Mouse (Mus musculus): Measurements from ENCODE around the gene Hdac10. TPM values are rescaled to one million over a fixed set of nuclear protein-coding genes. Genes with fewer than 3 reads are reported as not detected.

Hdac10 gene
- polyA plus RNA-seq, 1 experiment from 2014 or later, result 10.7 TPM

GRCm38 (mm10) chr15:89106976-89107375 is 21.5 kb downstream of the Hdac10 start:
- Histone ChIP-seq H3K27me3 (ENCODE audit: control insufficient read depth, insufficient read depth, low read length) (no peaks in the 10 kb centered on the region), H3K4me2 (replicated peaks; ENCODE audit: low read depth) (no peak overlapping the region), H3K4me3 (ENCODE audit: low read depth, low read length) (no peak overlapping the region), H3K36me3 (ENCODE audit: control insufficient read depth, insufficient read depth, low read length) (peaks cover 27% of the 10 kb centered on the region), H3K27ac (replicated peaks) (no peak overlapping the region), H3K4me1 (replicated peaks; ENCODE audit: control insufficient read depth, insufficient read depth) (no peaks in the 10 kb centered on the region), H3K9ac (ENCODE audit: low read length) (no peak overlapping the region), H3K9me3 (ENCODE audit: control insufficient read depth, low read length) (no peaks in the 10 kb centered on the region)
- DNase-seq (ENCODE audit: low spot score) (no peak), ATAC-seq (ENCODE audit: low FRiP score, low TSS enrichment) (no peak)
- 91% methylated on average over 1 of the region's 1 CpGs for WGBS
- no peak for TF ChIP-seq CTCF (IDR thresholded peaks at IDR 0.05; ENCODE audit: low read depth)
- no peak for TF ChIP-seq EP300 (optimal IDR thresholded peaks at IDR 0.05)

- ATAC-seq (ENCODE audit: low FRiP score, low TSS enrichment) (no peak), DNase-seq (ENCODE audit: low spot score) (no peak)
- Histone ChIP-seq H3K4me2 (replicated peaks; ENCODE audit: low read depth) (no peak overlapping the region), H3K4me1 (replicated peaks; ENCODE audit: control insufficient read depth, insufficient read depth) (no peaks in the 10 kb centered on the region), H3K36me3 (ENCODE audit: control insufficient read depth, insufficient read depth, low read length) (peaks cover 27% of the 10 kb centered on the region), H3K27ac (replicated peaks) (no peak overlapping the region), H3K4me3 (ENCODE audit: low read depth, low read length) (no peak overlapping the region), H3K9ac (ENCODE audit: low read length) (no peak overlapping the region), H3K27me3 (ENCODE audit: control insufficient read depth, insufficient read depth, low read length) (no peaks in the 10 kb centered on the region), H3K9me3 (ENCODE audit: control insufficient read depth, low read length) (no peaks in the 10 kb centered on the region)
- TF ChIP-seq CTCF (IDR thresholded peaks at IDR 0.05; ENCODE audit: low read depth) (no peak), EP300 (optimal IDR thresholded peaks at IDR 0.05) (no peak)
- 91% methylated on average over 13 of the region's 13 CpGs for WGBS
Observed at GRCm38 (mm10) chr15:89106073-89106472, 22.4 kb downstream of the Hdac10 start.

GRCm38 (mm10) chr15:89104425-89104824 is 24.1 kb downstream of the Hdac10 start:
- H3K27me3 ChIP-seq (ENCODE audit: control insufficient read depth, insufficient read depth, low read length), result no peaks in the 10 kb centered on the region
- H3K36me3 ChIP-seq (ENCODE audit: control insufficient read depth, insufficient read depth, low read length), result peaks cover 39% of the 10 kb centered on the region
- no peak overlapping the region for H3K9ac ChIP-seq (ENCODE audit: low read length)
- no peaks in the 10 kb centered on the region for H3K9me3 ChIP-seq (ENCODE audit: control insufficient read depth, low read length)
- H3K4me3 ChIP-seq (ENCODE audit: low read depth, low read length), result no peak overlapping the region
- TF ChIP-seq EP300 (optimal IDR thresholded peaks at IDR 0.05) (no peak), CTCF (IDR thresholded peaks at IDR 0.05; ENCODE audit: low read depth) (no peak)
- H3K4me1 ChIP-seq (replicated peaks; ENCODE audit: control insufficient read depth, insufficient read depth), result no peaks in the 10 kb centered on the region
- 98% methylated on average over 8 of the region's 8 CpGs for WGBS
- H3K4me2 ChIP-seq (replicated peaks; ENCODE audit: low read depth), result no peak overlapping the region
- H3K27ac ChIP-seq (replicated peaks), result no peak overlapping the region
- no peak for ATAC-seq (ENCODE audit: low FRiP score, low TSS enrichment)
- no peak for DNase-seq (ENCODE audit: low spot score)

- DNase-seq (ENCODE audit: low spot score), result no peak
- no peak for ATAC-seq (ENCODE audit: low FRiP score, low TSS enrichment)
- 84% methylated on average over 10 of the region's 10 CpGs for WGBS
- H3K36me3 ChIP-seq (ENCODE audit: control insufficient read depth, insufficient read depth, low read length), result peaks cover 41% of the 10 kb centered on the region
- no peaks in the 10 kb centered on the region for H3K27me3 ChIP-seq (ENCODE audit: control insufficient read depth, insufficient read depth, low read length)
- no peak overlapping the region for H3K4me3 ChIP-seq (ENCODE audit: low read depth, low read length)
- no peak overlapping the region for H3K27ac ChIP-seq (replicated peaks)
- H3K4me2 ChIP-seq (replicated peaks; ENCODE audit: low read depth), result no peak overlapping the region
- no peak for TF ChIP-seq EP300 (optimal IDR thresholded peaks at IDR 0.05)
- no peak for TF ChIP-seq CTCF (IDR thresholded peaks at IDR 0.05; ENCODE audit: low read depth)
- H3K9me3 ChIP-seq (ENCODE audit: control insufficient read depth, low read length), result no peaks in the 10 kb centered on the region
- no peak overlapping the region for H3K9ac ChIP-seq (ENCODE audit: low read length)
- H3K4me1 ChIP-seq (replicated peaks; ENCODE audit: control insufficient read depth, insufficient read depth), result no peaks in the 10 kb centered on the region
Observed at GRCm38 (mm10) chr15:89103921-89104320, 24.6 kb downstream of the Hdac10 start.

- no peak overlapping the region for H3K4me3 ChIP-seq (ENCODE audit: low read depth, low read length)
- H3K27ac ChIP-seq (replicated peaks), result no peak overlapping the region
- no peak overlapping the region for H3K9ac ChIP-seq (ENCODE audit: low read length)
- H3K27me3 ChIP-seq (ENCODE audit: control insufficient read depth, insufficient read depth, low read length), result no peaks in the 10 kb centered on the region
- no peak overlapping the region for H3K4me2 ChIP-seq (replicated peaks; ENCODE audit: low read depth)
- DNase-seq (ENCODE audit: low spot score) (no peak), ATAC-seq (ENCODE audit: low FRiP score, low TSS enrichment) (no peak)
- TF ChIP-seq EP300 (optimal IDR thresholded peaks at IDR 0.05) (no peak), CTCF (IDR thresholded peaks at IDR 0.05; ENCODE audit: low read depth) (no peak)
- no peaks in the 10 kb centered on the region for H3K4me1 ChIP-seq (replicated peaks; ENCODE audit: control insufficient read depth, insufficient read depth)
- WGBS, result 79% methylated on average over 5 of the region's 5 CpGs
- no peaks in the 10 kb centered on the region for H3K9me3 ChIP-seq (ENCODE audit: control insufficient read depth, low read length)
- H3K36me3 ChIP-seq (ENCODE audit: control insufficient read depth, insufficient read depth, low read length), result peaks cover 47% of the 10 kb centered on the region
Observed at GRCm38 (mm10) chr15:89102646-89103045, 25.9 kb downstream of the Hdac10 start.

GRCm38 (mm10) chr15:89100823-89101222 is 27.7 kb downstream of the Hdac10 start:
- 81% methylated on average over 12 of the region's 12 CpGs for WGBS
- H3K36me3 ChIP-seq (ENCODE audit: control insufficient read depth, insufficient read depth, low read length), result peaks cover 56% of the 10 kb centered on the region
- no peak overlapping the region for H3K4me3 ChIP-seq (ENCODE audit: low read depth, low read length)
- no peak for TF ChIP-seq EP300 (optimal IDR thresholded peaks at IDR 0.05)
- TF ChIP-seq CTCF (IDR thresholded peaks at IDR 0.05; ENCODE audit: low read depth), result no peak
- no peak overlapping the region for H3K4me2 ChIP-seq (replicated peaks; ENCODE audit: low read depth)
- no peak for DNase-seq (ENCODE audit: low spot score)
- no peaks in the 10 kb centered on the region for H3K4me1 ChIP-seq (replicated peaks; ENCODE audit: control insufficient read depth, insufficient read depth)
- no peaks in the 10 kb centered on the region for H3K9me3 ChIP-seq (ENCODE audit: control insufficient read depth, low read length)
- H3K27ac ChIP-seq (replicated peaks), result no peak overlapping the region
- H3K9ac ChIP-seq (ENCODE audit: low read length), result no peak overlapping the region
- ATAC-seq (ENCODE audit: low FRiP score, low TSS enrichment), result no peak
- no peaks in the 10 kb centered on the region for H3K27me3 ChIP-seq (ENCODE audit: control insufficient read depth, insufficient read depth, low read length)

All from stomach, postnatal 0 days (tissue).